Mouse (Mus musculus) megakaryocyte-erythroid progenitor cell, adult 5-6 weeks (primary cell): ENCODE measurements around the gene Gm43951. TPM values are rescaled to one million over a fixed set of nuclear protein-coding genes. Genes with fewer than 3 reads are reported as not detected.
"Not testable (repeated sequence)": the region's sequence is repeated elsewhere in the genome, so short reads cannot be mapped to it uniquely, and the experiment has no call there.

Experiments used
- ATAC-seq: replicated peaks from 2 replicates; pipeline ENCODE4 v1.8.0; 2016; ENCODE audit warnings: mild to moderate bottlenecking, inconsistent platforms; ENCODE audit not compliant: severe bottlenecking, poor library complexity, low FRiP score, low TSS enrichment
- total RNA-seq, 2 experiments: library from RNA; stranded (forward) in 1 of 2; stranded (reverse) in 1 of 2; fragments of 200-1000, 215-1000 nt in 1 of 2; fragments of >200 nt in 1 of 2; fragmentation: Nextera tagmentation in 1 of 2; gene quantifications; 2 replicates each; pipeline ENCODE4 v1.2.3; 2014 to 2017

Gene Gm43951
- total RNA-seq, 2 experiments from 2014 or later = not detected

DNA sequence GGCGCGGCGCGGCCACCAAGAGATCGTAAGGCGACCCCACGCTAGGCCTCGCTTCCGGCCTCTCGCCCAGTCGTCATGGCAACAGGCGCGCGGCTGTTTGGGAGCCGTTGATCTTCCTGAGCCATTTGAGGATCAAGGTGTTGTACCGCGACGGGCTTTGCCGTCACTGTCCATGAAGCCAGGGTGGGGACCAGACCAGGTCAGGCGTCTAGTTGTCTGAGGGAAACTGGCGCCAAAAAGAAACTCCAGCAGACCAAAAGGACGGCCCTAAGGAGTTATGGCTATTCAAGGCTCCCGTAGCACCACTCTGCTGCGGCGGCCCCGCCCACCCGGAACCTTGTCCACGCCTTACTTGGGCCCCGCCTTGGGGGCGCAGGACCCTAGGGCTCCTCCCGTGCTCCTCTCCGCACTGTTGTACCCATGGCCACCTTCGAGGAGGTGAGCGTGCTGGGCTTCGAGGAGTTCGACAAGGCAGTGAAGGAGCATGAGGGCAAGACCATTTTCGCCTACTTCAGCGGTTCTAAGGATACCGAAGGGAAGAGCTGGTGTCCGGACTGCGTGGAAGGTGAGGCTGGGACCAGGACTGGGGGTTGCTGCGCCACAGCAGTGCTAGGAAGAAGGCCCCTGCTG is 679 bp upstream of the Gm43951 start, which contains the start of the genes 4933427D14Rik and Txndc17:
TSS of gene 4933427D14Rik (minus strand) at position 256 of the 630 bp plus-strand sequence.
TSS of gene Txndc17 (plus strand) at position 344 of the 630 bp plus-strand sequence.
- ATAC-seq = peak; percentile 91

- ATAC-seq = no peak
These were observed 1.4 kb downstream of the Gm43951 start for GRCm38 (mm10) chr11:72205256-72205655.

DNA sequence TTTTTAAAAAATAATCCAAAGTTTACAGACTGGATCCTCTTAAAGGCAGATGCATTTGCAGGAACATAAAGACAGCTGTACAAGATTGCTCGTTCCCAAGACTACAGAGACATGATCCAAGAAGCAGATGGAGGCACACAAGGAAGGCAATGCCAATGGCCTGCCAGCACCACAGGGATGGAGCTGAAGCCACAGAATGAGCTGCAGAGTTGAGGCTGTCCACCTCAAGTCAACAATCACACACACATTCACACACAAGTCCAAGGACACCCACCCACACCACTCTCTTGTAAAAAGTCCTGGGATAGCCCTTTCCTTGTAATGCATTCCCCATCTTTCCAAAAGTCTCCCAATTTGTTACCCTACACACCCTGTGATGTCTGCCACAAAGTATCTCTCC is 3.2 kb downstream of the Gm43951 start:
- no peak for ATAC-seq

- no peak for ATAC-seq
These were observed 10.1 kb downstream of the Gm43951 start for GRCm38 (mm10) chr11:72196506-72196905.

DNA sequence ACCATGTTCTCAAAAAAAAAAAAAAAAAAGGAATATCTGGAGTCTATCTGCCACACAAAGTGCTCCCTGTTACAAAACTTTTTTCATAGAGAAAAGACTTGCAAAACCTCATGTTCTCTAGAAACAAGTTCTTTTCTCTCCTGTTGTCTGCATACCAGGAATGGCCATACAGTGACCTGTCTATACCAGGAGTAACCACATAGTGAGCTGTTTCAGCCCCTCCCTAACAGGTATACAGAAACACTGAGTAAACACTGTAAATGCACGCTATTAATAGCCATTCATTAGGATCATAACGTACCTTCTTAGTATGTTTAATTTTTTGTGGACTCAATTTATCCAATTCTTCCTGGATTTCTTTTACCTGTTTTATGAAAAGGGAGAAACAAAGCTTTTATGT is 12.4 kb downstream of the Gm43951 start:
- no peak for ATAC-seq

DNA sequence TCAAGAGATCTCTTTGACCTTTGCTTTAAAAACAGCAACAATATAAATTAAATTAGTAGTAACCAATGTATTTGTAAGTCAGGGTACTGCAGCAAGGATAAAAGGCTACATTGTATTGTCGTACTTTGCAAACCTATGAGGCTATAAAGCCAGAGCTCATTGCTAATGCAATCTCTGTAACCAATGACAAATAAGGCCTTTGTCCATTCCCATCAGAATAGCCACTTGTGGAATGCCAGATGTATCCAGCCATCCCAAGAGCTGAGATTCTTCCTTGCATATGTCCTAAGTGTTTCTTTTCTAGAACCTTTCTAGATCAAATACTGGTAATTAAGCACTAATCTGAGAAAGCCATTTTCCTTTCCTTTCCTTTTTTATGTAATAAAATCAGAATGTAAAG is 15.8 kb downstream of the Gm43951 start:
- ATAC-seq = no peak

DNA sequence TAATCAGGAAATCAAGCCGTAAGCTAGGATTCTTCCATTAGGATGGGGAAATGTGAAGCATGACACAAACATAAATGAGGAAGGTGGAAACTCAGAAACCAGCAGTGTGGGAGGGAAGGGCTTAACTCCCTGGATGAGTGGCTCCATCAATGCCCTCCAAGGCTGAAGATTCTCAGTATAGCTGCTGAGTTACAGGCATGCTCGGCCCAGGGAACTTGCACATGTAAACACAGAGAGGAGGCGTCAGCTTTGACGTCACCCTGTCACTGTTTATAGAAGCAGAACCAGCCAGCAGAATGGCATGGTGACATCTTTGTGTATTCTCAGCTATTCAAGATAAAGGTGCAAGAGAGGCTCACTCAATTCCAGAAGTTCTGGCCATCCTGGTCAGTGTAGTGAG is 22.4 kb downstream of the Gm43951 start:
- ATAC-seq = no peak

- ATAC-seq = no peak
These were observed 25.5 kb downstream of the Gm43951 start for GRCm38 (mm10) chr11:72181136-72181535.

DNA sequence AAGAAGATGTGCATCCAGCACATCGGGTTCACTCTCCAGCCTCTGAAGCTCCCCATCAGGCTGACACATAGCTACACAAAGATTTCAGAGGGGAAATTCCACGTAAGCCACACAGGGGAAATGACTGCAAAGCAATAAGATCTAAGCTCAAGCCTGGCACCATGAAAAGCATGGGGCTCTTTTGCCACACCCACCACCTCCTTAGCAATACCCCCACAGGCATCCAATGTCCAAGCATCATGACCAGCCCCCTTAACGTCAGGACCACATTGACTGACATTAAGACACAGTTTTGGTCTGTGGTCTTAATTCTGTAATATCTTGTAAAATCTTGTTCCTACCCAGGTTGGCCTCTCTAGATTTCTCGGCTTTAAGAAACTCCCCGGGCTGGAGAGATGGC is 26.1 kb downstream of the Gm43951 start:
- ATAC-seq = no peak

DNA sequence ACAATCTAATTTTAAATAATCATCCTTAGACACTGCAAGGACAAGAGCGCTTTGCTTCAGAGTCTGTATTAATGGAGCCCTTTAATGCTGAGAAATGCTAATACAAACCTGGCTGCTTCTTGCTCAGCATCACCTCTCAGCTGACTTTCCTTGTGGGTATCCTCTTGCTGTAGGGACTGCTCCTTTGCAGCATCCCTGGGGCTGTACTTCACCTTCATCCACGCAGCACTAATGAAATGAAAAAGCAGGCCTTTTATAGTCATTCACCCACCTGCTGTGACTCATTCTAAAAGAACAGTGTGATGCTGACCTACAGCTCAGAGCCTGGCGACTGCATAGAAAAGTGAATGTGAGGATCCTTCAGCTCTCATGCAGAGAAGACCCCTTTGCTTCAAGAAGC is 30.1 kb downstream of the Gm43951 start:
- no peak for ATAC-seq

GRCm38 (mm10) chr11:72175966-72176365 is 30.7 kb downstream of the Gm43951 start:
- no peak for ATAC-seq

GRCm38 (mm10) chr11:72174721-72175120 is 31.9 kb downstream of the Gm43951 start:
- ATAC-seq = no peak

GRCm38 (mm10) chr11:72173506-72173905 is 33.1 kb downstream of the Gm43951 start:
- no peak for ATAC-seq

DNA sequence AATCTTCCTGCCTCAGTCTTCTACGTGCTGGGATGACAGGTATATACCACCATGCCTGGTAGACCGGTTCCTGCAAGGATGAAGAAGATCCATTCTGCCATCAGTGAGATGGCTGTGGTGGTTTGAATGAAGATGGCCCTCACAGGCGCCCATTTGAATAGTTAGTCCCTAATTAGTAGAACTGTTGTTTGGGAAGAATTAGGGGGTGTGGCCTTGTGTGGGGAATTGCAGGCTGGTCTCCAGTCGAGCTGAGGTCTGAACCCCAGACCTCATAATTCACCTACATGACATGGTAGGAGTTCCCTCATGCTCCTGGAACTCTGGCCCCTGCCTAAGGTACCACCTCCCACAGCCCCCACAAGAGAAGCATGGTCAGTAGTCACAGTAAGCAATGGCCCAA is 34.7 kb downstream of the Gm43951 start:
- ATAC-seq = not testable (repeated sequence)

GRCm38 (mm10) chr11:72169871-72170270 is 36.8 kb downstream of the Gm43951 start:
- ATAC-seq = no peak

- ATAC-seq = no peak
These were observed 43.4 kb downstream of the Gm43951 start for GRCm38 (mm10) chr11:72163198-72163597.

GRCm38 (mm10) chr11:72156624-72157023 is 50.0 kb downstream of the Gm43951 start:
- ATAC-seq = no peak

GRCm38 (mm10) chr11:72155981-72156428 is 50.6 kb downstream of the Gm43951 start:
- no peak for ATAC-seq

- ATAC-seq = no peak
These were observed 51.3 kb downstream of the Gm43951 start for GRCm38 (mm10) chr11:72155186-72155980.
